Mouse (Mus musculus) layer of hippocampus, adult 18-20 months (tissue): ENCODE measurements at regions not wholly inside any gene's neighbourhood (a gene's known extent, or its start where the extent isn't known, plus 50 kb on each side); places are given as distances from the start of the nearest gene placed in this dataset.
"Not testable (repeated sequence)": the region's sequence is repeated elsewhere in the genome, so short reads cannot be mapped to it uniquely, and the experiment has no call there.

ENCODE experiments used
- DNase-seq, 2 experiments: peaks; one replicate each; pipeline ENCODE4 v3.0.0; 2022; ENCODE audit warnings: low spot score in 2 of 2
- microRNA-seq, 2 experiments: library from miRNA; unstranded; fragments of <30 nt; microRNA quantifications; one replicate each; pipeline ENCODE4 v1.2.0; 2021

- DNase-seq, result no peak
Measured at GRCm38 (mm10) chr13:7233399-7233798, 584.8 kb upstream of the Pfkp start.

GRCm38 (mm10) chr13:7206626-7207211, 558.1 kb upstream of the Pfkp start:
- DNase-seq, result peak; percentile 7 to 23

GRCm38 (mm10) chr13:7195990-7196389, 547.4 kb upstream of the Pfkp start:
- no peak for DNase-seq

- DNase-seq, result no peak
Measured at GRCm38 (mm10) chr13:7182216-7182751, 533.7 kb upstream of the Pfkp start.

- no peak for DNase-seq
Measured at GRCm38 (mm10) chr13:7175561-7176160, 527.1 kb upstream of the Pfkp start.

- DNase-seq, result not testable (repeated sequence)
Measured at GRCm38 (mm10) chr13:7170035-7170434, 521.5 kb upstream of the Pfkp start.

GRCm38 (mm10) chr13:7146337-7146736, 497.8 kb upstream of the Pfkp start:
- DNase-seq, result no peak

- DNase-seq, result no peak
Measured at GRCm38 (mm10) chr13:7110572-7110971, 462.0 kb upstream of the Pfkp start.

GRCm38 (mm10) chr13:7103289-7103688, 454.7 kb upstream of the Pfkp start:
- DNase-seq, result no peak

- no peak for DNase-seq
Measured at GRCm38 (mm10) chr13:7093072-7093649, 444.6 kb upstream of the Pfkp start.

GRCm38 (mm10) chr13:7090916-7091315, 442.3 kb upstream of the Pfkp start:
- DNase-seq, result peak in 1 of 2 experiments; percentile 15

GRCm38 (mm10) chr13:7066211-7066610, 417.6 kb upstream of the Pfkp start:
- no peak for DNase-seq

- DNase-seq, result no peak
Measured at GRCm38 (mm10) chr13:7063717-7064116, 415.1 kb upstream of the Pfkp start.

GRCm38 (mm10) chr13:7057545-7057944, 409.0 kb upstream of the Pfkp start:
- DNase-seq, result no peak

Small RNA genes in the stretch of these regions (microRNA-seq; reads per million reads assigned to microRNA genes)
- gene Gm22689, result 0 reads per million in 2 experiments
